Mouse (Mus musculus): ENCODE measurements around the gene Btg1. TPM values are rescaled to one million over a fixed set of nuclear protein-coding genes. Genes with fewer than 3 reads are reported as not detected.

The Btg1 gene
- polyA plus RNA-seq, 1 experiment = 139 TPM

GRCm38 (mm10) chr10:96580246-96580645 is 36.6 kb upstream of the Btg1 start:
- TF ChIP-seq POLR2A (IDR thresholded peaks at IDR 0.05; ENCODE audit: low read depth, low read length) (no peak), CTCF (IDR thresholded peaks at IDR 0.05; ENCODE audit: extremely low read depth, insufficient read depth, insufficient read length, insufficient replicate concordance) (no peak)
- no peak overlapping the region for H3K27ac ChIP-seq (ENCODE audit: insufficient read depth, low read length)
- no peak for DNase-seq (ENCODE audit: low read depth in 1 of 2, low spot score in 2 of 2)
- H3K4me1 ChIP-seq (ENCODE audit: control insufficient read depth, insufficient read depth, insufficient read length) = 0 out of 2 replicates have a peak, but pooled peaks cover 3% of the 10 kb centered on the region
- no peaks in the 10 kb centered on the region for H3K27me3 ChIP-seq (ENCODE audit: control insufficient read depth, insufficient read depth, low read length)
- 92% methylated on average over 7 of the region's 7 CpGs for WGBS
- no peaks in the 10 kb centered on the region for H3K36me3 ChIP-seq (ENCODE audit: control insufficient read depth, insufficient read depth, low read length)
- H3K4me3 ChIP-seq (ENCODE audit: extremely low read depth, insufficient read depth, insufficient read length) = no peak overlapping the region

GRCm38 (mm10) chr10:96581232-96581631 is 35.6 kb upstream of the Btg1 start:
- no peaks in the 10 kb centered on the region for H3K36me3 ChIP-seq (ENCODE audit: control insufficient read depth, insufficient read depth, low read length)
- no peak for TF ChIP-seq CTCF (IDR thresholded peaks at IDR 0.05; ENCODE audit: extremely low read depth, insufficient read depth, insufficient read length, insufficient replicate concordance)
- TF ChIP-seq POLR2A (IDR thresholded peaks at IDR 0.05; ENCODE audit: low read depth, low read length) = no peak
- H3K27me3 ChIP-seq (ENCODE audit: control insufficient read depth, insufficient read depth, low read length) = no peaks in the 10 kb centered on the region
- 0 out of 2 replicates have a peak, but pooled peaks cover 1% of the 10 kb centered on the region for H3K4me1 ChIP-seq (ENCODE audit: control insufficient read depth, insufficient read depth, insufficient read length)
- H3K4me3 ChIP-seq (ENCODE audit: extremely low read depth, insufficient read depth, insufficient read length) = no peak overlapping the region
- DNase-seq (ENCODE audit: low read depth in 1 of 2, low spot score in 2 of 2) = no peak
- 74% methylated on average over 6 of the region's 6 CpGs for WGBS
- H3K27ac ChIP-seq (ENCODE audit: insufficient read depth, low read length) = no peak overlapping the region

- DNase-seq (ENCODE audit: low read depth in 1 of 2, low spot score in 2 of 2) = no peak
- H3K36me3 ChIP-seq (ENCODE audit: control insufficient read depth, insufficient read depth, low read length) = no peaks in the 10 kb centered on the region
- no peak for TF ChIP-seq POLR2A (IDR thresholded peaks at IDR 0.05; ENCODE audit: low read depth, low read length)
- TF ChIP-seq CTCF (IDR thresholded peaks at IDR 0.05; ENCODE audit: extremely low read depth, insufficient read depth, insufficient read length, insufficient replicate concordance) = no peak
- no peak overlapping the region for H3K4me3 ChIP-seq (ENCODE audit: extremely low read depth, insufficient read depth, insufficient read length)
- 0 out of 2 replicates have a peak overlapping the region, but pooled peaks have one; percentile 47 for H3K27ac ChIP-seq (ENCODE audit: insufficient read depth, low read length)
- no peaks in the 10 kb centered on the region for H3K27me3 ChIP-seq (ENCODE audit: control insufficient read depth, insufficient read depth, low read length)
- peaks cover 3% of the 10 kb centered on the region for H3K4me1 ChIP-seq (ENCODE audit: control insufficient read depth, insufficient read depth, insufficient read length)
- WGBS = 63% methylated on average over 4 of the region's 4 CpGs
Observed at GRCm38 (mm10) chr10:96586191-96586880, 30.5 kb upstream of the Btg1 start.

- H3K4me1 ChIP-seq (ENCODE audit: control insufficient read depth, insufficient read depth, insufficient read length) = peaks cover 3% of the 10 kb centered on the region
- TF ChIP-seq CTCF (IDR thresholded peaks at IDR 0.05; ENCODE audit: extremely low read depth, insufficient read depth, insufficient read length, insufficient replicate concordance) (no peak), POLR2A (IDR thresholded peaks at IDR 0.05; ENCODE audit: low read depth, low read length) (no peak)
- WGBS = 54% methylated on average over 4 of the region's 4 CpGs
- no peaks in the 10 kb centered on the region for H3K36me3 ChIP-seq (ENCODE audit: control insufficient read depth, insufficient read depth, low read length)
- H3K27me3 ChIP-seq (ENCODE audit: control insufficient read depth, insufficient read depth, low read length) = no peaks in the 10 kb centered on the region
- H3K27ac ChIP-seq (ENCODE audit: insufficient read depth, low read length) = no peak overlapping the region
- no peak for DNase-seq (ENCODE audit: low read depth in 1 of 2, low spot score in 2 of 2)
- no peak overlapping the region for H3K4me3 ChIP-seq (ENCODE audit: extremely low read depth, insufficient read depth, insufficient read length)
Observed at GRCm38 (mm10) chr10:96586881-96587217, 30.0 kb upstream of the Btg1 start.

- peak overlapping the region; percentile 55; the same call in 1 of the 2 replicates for H3K27ac ChIP-seq (ENCODE audit: insufficient read depth, low read length)
- no peaks in the 10 kb centered on the region for H3K27me3 ChIP-seq (ENCODE audit: control insufficient read depth, insufficient read depth, low read length)
- 47% methylated on average over 6 of the region's 6 CpGs for WGBS
- no peak overlapping the region for H3K4me3 ChIP-seq (ENCODE audit: extremely low read depth, insufficient read depth, insufficient read length)
- H3K4me1 ChIP-seq (ENCODE audit: control insufficient read depth, insufficient read depth, insufficient read length) = peaks cover 3% of the 10 kb centered on the region
- TF ChIP-seq CTCF (IDR thresholded peaks at IDR 0.05; ENCODE audit: extremely low read depth, insufficient read depth, insufficient read length, insufficient replicate concordance) (no peak), POLR2A (IDR thresholded peaks at IDR 0.05; ENCODE audit: low read depth, low read length) (no peak)
- no peaks in the 10 kb centered on the region for H3K36me3 ChIP-seq (ENCODE audit: control insufficient read depth, insufficient read depth, low read length)
- no peak for DNase-seq (ENCODE audit: low read depth in 1 of 2, low spot score in 2 of 2)
Observed at GRCm38 (mm10) chr10:96588233-96588632, 28.6 kb upstream of the Btg1 start.

- TF ChIP-seq CTCF (IDR thresholded peaks at IDR 0.05; ENCODE audit: extremely low read depth, insufficient read depth, insufficient read length, insufficient replicate concordance) (no peak), POLR2A (IDR thresholded peaks at IDR 0.05; ENCODE audit: low read depth, low read length) (no peak)
- WGBS = 90% methylated on average over 5 of the region's 5 CpGs
- no peaks in the 10 kb centered on the region for H3K36me3 ChIP-seq (ENCODE audit: control insufficient read depth, insufficient read depth, low read length)
- no peak overlapping the region for H3K27ac ChIP-seq (ENCODE audit: insufficient read depth, low read length)
- H3K27me3 ChIP-seq (ENCODE audit: control insufficient read depth, insufficient read depth, low read length) = no peaks in the 10 kb centered on the region
- H3K4me3 ChIP-seq (ENCODE audit: extremely low read depth, insufficient read depth, insufficient read length) = no peak overlapping the region
- peaks cover 3% of the 10 kb centered on the region for H3K4me1 ChIP-seq (ENCODE audit: control insufficient read depth, insufficient read depth, insufficient read length)
- peak in 1 of 2 experiments; percentile 50 for DNase-seq (ENCODE audit: low read depth in 1 of 2, low spot score in 2 of 2)
Observed at GRCm38 (mm10) chr10:96589781-96590180, 27.0 kb upstream of the Btg1 start.

GRCm38 (mm10) chr10:96592089-96592488 is 24.7 kb upstream of the Btg1 start:
- H3K4me1 ChIP-seq (ENCODE audit: control insufficient read depth, insufficient read depth, insufficient read length) = peaks cover 12% of the 10 kb centered on the region
- H3K27ac ChIP-seq (ENCODE audit: insufficient read depth, low read length) = no peak overlapping the region
- no peaks in the 10 kb centered on the region for H3K36me3 ChIP-seq (ENCODE audit: control insufficient read depth, insufficient read depth, low read length)
- DNase-seq (ENCODE audit: low read depth in 1 of 2, low spot score in 2 of 2) = peak in 1 of 2 experiments; percentile 32
- 39% methylated on average over 2 of the region's 2 CpGs for WGBS
- H3K27me3 ChIP-seq (ENCODE audit: control insufficient read depth, insufficient read depth, low read length) = no peaks in the 10 kb centered on the region
- TF ChIP-seq CTCF (IDR thresholded peaks at IDR 0.05; ENCODE audit: extremely low read depth, insufficient read depth, insufficient read length, insufficient replicate concordance) (no peak), POLR2A (IDR thresholded peaks at IDR 0.05; ENCODE audit: low read depth, low read length) (no peak)
- no peak overlapping the region for H3K4me3 ChIP-seq (ENCODE audit: extremely low read depth, insufficient read depth, insufficient read length)
